Mouse (Mus musculus) thymus, postnatal 4 days (tissue): Measurements from ENCODE around the gene Smap2.
"Not testable (repeated sequence)": the region's sequence is repeated elsewhere in the genome, so short reads cannot be mapped to it uniquely, and the experiment has no call there.

Experiments
- DNase-seq: peaks from one replicate; pipeline ENCODE4 v3.0.0; 2021

Smap2 gene

DNA sequence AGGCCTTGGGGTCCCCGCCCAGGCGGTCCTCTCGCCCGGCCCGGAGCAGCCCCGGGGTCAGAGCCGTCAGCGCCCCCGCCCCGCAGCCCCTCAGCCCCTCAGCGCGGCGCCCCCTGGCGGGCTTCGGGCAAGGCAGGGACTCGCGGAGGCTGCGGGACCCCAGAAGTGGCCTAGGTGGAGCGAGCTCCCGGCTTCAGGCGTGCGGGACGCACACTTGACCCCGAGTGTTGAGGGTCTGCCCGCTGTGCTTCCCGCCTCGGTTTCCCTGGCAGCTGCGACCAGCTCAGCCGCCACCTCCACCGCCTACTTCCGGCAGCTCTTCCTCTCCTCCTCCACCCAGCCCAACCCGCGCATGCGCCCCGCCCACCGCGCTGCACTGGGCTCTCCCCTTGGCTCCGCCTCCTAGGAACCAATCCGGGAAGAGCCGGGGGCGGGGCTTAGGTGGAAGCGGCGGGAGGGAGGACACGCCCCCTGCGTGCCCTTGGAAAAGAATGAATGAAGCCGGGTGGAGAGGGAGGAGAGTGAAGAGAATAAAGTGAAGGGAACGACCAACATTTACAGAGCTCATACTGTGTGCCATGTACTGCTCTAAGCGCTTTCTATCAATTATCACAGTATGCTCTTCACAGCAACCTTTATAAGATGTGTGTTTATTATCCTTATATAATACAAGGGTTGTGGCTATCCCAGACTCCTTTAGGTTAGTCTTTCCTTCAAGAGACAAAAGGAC is at the start of gene Smap2:
Gene Smap2, minus strand, starts transcription at position 320 of the 730 bp plus-strand sequence.
- peak; percentile 99 for DNase-seq

DNA sequence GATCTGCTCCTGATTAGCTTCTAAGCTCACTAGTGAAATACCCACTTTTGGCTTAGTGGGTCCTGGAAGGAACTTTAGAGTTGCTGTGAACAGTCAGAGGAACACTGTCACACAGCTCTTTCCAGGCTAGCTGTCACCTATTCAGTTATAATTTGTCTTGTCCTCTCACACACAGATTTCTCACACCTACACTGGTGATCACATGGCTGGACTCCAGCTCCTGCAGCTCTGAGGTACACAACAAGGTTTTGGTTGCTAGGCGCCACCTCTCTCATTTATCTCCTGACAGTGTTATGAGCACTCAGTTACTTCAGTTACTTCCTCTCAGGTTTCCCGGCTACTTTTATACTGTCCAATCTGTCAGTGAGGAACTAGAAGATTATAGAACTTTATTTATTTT is 48.3 kb upstream of the Smap2 start:
- DNase-seq, result no peak

DNA sequence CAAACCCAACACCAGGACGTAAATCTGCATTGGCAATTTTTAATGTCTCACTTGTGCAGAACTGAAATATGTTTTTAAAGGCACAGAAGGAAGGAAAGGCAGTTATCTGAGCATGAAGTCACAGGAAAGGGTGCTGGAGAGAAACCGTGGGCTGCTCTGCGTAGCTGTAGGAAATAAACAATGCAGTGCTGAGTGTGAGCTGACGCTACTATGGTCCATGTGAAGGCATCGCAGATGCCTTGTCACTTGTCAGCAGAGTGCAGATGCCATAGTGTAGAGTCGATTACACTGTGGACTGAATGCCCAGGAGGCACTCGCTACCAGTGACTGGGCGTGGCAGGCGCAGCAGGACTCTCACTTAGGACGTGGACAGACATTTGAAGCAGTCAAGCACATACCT is 42.2 kb upstream of the Smap2 start:
- not testable (repeated sequence) for DNase-seq

DNA sequence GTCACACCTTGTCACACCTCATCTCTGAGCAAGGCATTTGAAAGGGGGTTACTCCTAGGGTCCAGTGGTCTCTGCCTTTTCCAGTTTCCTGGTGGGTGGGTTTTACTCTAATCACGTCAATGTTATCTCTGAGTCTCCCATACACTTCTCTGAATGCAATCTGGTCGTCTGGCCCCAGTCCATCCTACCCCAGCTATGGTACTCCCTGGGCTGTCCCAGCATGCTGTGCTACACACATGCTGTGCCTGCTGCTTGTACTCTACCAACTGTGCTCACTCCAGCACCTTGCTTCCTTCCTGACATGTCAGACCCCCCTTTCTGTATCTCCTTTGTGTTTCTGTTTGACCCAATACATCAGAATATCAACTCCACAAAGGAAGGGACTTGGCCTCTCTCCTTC is 40.0 kb upstream of the Smap2 start:
- DNase-seq, result no peak

DNA sequence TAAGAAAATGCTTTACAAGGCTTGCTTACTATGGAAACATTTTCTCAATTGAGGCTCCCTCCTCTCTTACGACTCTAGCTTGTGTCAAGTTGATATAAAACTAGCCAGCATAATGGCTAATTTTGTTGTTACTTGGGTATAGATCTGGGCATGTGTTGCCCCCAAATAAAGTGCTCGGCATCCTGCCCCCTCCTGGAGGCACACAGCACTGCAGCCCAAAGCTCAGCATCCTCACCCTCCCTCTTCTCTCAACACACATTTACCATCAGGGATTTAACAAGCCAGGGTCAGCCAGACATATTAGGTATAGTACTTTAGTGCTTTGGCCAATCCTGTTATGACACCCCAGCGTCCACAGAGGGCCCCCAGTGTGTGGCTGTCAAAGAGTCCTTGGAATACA is 39.3 kb upstream of the Smap2 start:
- DNase-seq, result peak; percentile 71

DNA sequence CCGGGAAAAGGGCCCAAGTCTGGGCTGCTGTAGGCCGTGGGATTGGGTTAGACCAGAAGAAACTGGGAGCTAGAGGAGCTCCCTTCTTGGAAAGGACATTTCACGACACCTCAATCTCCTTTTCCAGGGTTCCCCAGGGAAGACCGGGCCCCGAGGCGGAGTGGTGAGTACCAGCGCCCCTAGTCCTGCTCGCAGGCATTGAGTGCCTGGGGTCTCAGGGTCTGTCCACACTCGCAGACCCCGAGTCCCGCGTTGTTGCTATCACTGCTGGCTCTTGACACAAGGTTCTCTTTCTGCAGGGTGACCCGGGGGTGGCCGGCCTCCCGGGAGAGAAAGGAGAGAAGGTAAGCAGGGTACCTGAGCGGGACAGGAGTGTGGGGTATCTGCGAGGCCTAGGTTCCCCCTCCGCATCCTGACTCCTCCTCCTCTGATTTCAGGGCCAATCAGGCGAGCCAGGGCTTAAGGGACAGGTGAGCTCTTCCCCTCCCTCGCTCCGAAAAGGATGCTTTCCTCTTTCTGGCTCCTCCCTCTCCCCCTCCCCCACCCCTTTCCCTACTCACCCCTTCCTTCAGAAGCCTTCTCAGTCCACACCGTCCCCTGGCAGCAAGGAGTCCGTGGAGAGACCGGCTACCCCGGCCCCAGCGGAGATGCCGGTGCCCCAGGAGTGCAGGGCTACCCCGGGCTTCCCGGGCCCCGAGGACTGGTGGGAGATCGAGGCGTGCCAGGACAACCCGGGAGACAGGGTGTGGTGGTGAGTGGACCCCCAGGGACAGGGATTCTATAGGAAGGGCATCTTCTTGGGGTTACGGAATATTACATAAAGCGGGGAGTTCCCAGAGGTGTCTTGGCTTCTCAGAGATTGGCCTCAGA is 35.6 kb upstream of the Smap2 start:
- no peak for DNase-seq

DNA sequence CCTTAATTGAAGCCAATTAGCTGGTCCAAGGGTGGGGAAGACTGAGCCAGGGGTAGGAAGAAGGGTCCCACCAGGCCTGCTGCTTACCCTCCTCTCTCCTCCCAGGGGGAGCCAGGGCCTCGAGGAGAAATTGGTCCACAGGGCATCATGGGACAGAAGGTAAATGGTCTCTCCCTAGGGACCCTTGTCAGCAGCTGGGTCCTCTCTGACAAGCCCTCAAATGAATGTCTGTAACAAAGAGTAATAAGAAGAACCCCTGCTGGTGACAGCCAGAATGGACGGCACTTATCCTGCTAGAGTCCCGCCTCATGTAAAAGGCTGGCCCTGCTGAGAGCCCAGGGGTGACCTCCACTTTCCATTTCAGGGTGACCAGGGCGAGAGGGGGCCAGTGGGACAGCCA is 34.8 kb upstream of the Smap2 start:
- DNase-seq, result no peak

DNA sequence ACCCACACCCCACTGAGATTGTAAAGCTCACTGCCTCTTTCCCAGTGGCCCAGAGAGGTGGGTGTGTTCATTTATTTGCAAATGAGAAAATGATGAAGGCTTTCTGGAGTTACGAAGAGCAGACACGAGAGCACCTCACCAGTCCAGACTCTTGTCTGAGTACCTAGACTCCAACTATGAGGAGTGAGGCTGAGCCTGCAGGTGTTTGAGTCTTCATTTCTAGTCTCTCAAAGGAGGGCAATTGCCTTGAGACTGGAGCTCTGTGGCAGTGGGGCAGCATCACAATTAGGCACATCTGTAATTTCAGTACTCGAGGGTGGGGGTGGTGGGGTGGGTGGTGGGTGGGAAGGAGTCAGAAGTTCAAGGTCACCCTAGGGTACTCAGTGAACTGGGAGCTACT is 25.9 kb upstream of the Smap2 start:
- no peak for DNase-seq

DNA sequence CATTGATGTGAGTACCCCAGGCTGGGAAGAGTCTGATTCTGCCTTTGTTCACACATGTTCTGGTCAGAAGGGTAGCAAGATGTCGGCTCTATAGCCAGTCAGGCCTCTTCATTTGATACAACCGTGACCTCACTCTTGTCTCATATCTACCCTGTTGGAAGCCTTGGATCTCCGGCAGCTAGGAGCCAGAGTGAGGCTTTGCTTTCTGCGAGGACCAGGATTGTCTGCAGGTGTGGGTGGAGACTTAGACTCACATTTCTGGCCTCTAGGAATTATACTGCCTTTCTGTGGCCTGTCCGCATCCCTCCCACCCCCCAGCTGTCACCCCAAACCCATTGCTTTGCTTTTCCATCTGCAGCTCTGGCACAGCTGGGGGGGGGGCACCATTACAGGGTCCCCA is 25.4 kb upstream of the Smap2 start:
- DNase-seq, result no peak

DNA sequence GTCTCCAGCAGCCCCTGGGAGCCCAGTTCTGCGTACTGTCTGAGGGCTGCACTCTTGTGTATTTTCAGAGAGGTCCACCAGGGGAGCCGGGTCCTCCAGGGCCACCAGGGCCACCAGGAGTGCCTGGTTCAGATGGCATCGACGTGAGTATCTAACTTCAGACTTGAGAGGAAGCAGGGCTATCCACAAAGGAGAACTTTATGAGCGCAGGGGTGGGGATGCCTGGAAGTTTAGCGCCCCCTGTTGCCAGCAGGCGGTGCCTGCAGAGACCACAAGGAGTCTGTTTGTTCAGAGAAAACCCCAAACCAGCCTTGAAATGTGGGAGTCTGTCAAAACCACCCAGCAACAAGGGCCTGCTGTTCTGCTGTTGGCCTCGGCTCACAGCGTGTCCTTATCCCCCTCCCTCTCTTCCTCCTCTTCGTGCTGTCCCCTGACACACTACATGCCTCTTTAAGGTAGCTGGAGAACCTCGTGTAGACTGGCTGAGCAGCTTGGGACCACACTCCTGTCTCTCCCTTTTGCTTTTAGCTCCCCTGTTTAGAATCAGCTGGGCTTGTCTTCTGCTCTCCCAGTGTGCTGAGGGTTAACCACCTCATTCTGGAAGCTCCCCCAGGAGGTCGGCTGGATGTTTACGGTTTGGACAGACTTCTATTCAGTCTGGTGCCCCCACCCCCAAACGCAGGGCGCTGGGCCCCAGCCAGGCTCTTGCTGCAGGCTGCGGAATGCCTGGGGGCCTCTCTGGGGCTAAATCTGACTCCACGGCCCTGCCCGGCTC is 24.0 kb upstream of the Smap2 start:
- peak; percentile 81 for DNase-seq

DNA sequence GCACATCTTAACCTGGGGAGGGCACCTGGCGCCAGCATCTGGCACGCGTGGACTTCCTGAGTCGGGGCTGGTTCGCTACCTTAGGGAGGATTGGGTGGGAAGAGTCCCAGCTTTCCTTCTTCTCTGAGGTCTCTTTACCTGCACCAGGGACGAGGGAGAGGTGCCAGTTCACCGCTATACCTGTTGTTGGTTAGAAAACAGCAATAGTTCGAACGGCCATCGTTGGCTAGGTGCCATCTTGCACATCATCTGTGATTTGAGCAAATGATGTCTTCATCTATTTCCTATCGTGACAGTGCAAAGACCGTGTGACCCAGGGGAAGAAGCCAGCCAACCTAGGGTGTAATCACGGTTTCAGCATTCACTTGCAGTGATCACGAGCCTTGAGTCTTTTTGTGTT is 23.3 kb upstream of the Smap2 start:
- DNase-seq, result no peak

DNA sequence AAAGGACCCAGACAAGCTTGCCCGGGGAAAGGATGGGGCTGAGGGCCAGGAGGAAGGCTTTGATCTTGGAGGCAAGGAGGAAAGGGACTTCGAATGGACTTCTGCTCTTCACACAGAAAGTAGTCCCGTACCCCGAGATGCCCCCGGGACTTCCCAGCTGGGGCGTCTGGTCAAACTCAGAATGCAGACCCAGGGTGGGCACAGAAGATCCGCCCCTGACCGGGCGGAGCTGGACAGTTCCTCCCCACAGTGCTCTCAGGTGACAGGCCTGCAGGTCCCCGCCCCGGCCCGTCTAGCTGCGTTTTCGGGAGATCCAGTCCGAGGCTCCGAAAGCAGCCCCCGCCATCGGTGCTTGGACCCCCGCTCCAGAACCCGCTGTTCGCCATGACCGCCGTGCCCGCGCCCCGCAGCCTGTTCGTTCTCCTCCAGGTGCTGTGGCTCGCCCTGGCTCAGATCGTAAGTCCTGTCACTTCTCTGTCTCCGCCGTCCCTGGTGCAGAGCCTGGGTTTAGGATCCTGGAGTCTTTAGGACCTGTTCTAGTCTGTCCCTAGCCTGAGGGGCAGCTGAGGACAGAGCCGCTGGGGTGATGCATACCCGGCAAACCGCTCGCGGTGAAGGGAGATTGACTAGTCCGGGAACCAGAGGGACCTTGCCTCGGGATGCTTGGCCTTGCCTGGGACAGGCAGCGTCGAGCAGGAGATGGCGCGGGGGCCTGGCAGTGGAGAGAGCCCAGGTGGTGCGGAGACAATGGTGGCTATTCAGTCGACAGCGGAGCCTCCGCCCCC is 22.5 kb upstream of the Smap2 start, which contains the start of gene Col9a2:
Gene Col9a2, plus strand, starts transcription at position 55 of the 785 bp plus-strand sequence.
- DNase-seq, result no peak

DNA sequence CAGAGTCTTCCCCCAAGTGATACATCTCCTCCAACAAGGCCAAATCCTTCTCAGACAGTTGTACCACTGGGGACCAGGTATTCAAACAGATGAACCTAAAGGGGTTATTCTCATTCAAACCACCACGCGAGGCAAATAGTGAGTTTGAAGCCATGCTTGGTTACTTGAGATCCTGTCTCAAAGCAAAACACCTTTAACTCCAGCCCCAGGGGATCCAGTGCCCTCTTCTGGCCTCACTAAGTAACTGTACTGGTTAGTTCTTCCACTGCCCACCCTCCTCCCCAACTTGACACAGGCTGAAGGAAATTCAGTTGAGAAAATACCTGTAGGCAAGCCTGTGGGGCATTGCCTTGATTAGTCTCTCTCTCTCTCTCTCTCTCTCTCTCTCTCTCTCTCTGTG is 16.0 kb upstream of the Smap2 start:
- DNase-seq, result peak; percentile 44

DNA sequence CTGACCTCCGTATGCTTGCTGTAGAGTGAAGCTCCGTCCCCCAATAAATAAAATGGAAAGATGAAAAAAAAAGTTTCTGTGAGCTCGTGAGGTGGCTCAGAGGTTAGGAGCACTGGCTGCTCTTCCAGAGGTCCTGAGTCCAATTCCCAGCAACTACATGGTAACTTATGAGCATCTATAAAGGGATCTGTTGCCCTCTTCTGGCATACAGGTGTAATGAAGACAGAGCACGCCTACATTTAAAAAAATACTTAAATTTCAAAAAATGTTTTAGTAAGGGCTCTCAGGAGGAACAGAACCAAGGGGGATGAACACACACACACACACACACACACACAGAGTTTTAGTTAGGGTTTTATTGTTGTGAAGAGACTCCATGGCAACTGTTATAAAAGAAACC is 14.4 kb upstream of the Smap2 start:
- no peak for DNase-seq

DNA sequence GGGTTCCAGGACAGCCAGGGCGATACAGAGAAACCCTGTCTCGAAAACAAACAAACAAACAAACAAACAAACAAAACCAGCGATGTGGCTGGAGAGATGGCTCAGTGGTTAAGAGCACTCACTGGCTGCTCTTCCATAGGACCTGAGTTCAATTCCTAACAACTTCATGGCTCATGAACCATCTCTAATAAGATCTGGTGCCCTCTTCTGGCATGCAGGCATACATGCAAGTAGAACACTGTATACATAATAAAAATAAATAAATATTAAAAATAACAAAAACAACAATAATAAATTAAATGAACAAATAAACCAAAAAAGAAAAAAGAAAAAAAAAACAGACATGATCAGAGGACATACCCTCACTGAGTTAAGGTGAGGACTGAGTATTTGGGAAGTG is 12.6 kb upstream of the Smap2 start:
- DNase-seq, result no peak

DNA sequence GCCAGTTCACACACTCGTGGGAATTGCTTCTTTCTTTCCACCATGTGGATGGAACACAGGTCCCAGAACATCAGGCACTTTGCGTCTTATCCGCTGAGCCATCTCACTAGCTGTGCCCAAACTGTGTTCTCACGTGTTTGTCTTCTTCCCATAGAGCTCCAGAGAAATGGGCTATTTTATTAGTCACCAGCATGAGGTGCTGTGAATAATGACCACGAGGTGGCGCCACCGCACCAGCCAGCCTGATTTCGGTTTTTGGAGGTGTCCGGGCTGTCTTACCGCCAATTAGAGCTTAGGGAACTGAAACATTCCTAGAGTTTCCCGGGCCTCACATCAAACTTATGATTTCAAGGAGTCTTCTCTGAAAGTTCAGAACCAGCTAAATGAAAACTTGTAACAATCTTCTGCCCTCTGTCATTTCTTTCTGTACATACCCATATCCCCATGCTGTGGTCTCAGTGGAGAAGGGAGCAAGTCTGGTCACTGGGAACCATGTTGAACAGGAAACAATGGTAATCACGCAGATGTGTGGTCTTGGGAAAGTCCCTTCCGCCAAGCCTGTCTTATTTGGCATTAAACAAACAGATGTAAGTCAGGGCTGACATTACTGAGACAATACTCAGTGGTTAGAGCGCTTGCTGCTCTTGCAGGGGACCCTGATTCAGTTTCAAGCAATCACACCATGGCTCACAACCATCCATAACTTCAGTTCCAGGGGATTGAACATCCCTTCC is 11.8 kb upstream of the Smap2 start:
- DNase-seq, result peak; percentile 80

DNA sequence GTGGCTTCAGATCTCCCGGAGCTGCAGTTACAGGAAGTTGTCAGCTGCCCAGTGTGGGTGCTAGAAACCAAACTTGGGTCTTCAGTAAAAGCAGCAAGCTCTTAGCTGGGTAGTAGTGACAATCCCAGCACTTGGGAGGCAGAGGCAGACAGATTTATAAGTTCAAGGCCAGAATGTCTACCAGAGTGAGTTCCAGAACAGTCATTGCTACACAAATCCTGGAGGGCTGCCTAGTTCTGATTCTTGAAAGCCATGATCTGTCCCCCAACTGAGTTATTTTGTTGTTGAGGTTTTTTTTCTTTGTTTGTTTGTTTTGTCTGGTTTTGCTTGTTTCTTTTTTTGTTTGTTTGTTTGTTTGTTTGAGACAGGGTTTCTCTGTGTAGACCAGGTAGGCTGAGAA is 11.1 kb upstream of the Smap2 start:
- DNase-seq, result no peak

DNA sequence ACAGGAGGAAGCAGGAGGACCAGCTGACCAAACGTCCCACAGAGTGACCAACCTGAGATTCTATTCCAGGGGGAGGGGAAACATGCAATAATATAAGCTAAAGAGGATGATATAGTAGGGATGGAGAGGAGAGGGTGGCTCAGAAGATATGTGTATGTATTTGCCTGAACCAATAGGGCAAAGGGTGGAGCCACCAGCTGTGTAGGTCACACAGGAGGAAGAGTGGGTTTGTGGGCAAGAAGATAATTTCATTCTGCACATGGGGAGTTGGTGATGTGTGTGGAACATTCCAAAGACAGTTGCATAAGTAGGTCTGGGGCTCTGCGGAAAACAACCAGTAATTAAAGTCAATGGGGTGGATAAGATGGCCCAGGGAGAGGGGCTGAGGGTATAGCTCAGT is 8.6 kb upstream of the Smap2 start:
- peak; percentile 18 for DNase-seq

DNA sequence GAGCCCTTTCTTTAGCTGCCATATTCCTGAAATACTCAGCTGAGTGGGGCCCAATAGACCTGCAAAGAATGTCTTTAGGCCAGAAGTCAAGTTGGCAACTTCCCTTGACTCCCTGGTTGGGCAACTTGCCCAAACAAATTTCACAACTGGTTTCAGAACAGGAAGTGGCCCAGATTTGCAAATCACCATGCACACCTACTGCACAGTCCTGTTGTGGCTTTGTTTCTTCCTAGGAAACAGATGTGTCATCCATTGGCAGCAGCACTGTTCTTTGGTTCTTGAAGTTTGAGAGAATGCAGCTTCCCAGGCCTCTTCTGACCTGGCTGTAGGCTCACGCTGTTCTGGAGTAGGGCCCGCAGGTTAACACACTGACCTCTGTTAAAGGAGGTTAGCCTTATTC is 6.9 kb upstream of the Smap2 start:
- no peak for DNase-seq

DNA sequence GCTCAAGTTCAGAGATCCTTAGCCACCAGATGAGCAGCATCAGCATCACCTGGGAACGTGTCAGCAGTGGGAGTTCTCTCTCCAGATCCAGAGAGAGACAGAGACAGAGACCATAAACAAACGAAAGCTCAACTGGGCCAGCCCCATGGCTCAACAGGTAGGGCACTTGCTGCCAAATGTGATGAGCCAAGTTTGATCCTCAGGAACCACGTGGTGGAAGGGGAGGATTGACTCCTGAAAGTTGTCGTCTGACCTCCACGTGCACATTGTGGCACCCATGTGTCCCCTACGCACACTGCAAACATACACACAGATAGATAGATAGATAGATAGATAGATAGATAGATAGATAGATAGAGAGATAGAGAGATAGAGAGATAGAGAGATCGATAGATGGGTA is 6.4 kb upstream of the Smap2 start:
- no peak for DNase-seq

DNA sequence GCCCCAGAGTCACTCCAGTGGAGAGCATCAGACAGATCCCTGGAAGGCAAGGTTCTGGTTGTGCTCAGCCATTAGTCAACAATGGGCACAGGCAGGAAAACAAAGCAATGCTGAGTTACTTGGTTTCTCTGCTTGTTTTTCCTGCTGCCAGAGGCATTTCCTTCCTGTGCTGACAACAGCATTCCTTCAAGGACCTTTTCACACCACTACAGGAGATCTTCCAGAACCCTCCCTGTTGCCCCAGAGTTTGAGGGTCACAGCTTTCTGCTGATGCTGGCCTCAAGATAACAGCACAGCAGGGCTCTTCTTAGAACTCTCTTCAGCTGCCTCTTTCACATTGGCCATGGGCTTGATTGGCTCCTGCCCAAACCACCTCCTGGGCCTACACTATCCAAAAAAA is 4.9 kb upstream of the Smap2 start:
- DNase-seq, result no peak
